Mouse (Mus musculus): ENCODE results near the gene Olfr1150-ps1.

GRCm38 (mm10) chr2:87809522-87809921 is 34.3 kb upstream of the Olfr1150-ps1 start, which contains the start of gene Olfr1145:
- no peak for TF ChIP-seq CTCF (IDR thresholded peaks at IDR 0.05)
- TF ChIP-seq POLR2A (IDR thresholded peaks at IDR 0.05; ENCODE audit: insufficient read depth, low read depth, low read length), result no peak
- no peak for TF ChIP-seq EP300 (IDR thresholded peaks at IDR 0.05; ENCODE audit: insufficient read depth, low read depth, low read length)
